Mouse (Mus musculus) lung, postnatal 0 days (tissue): Measurements from ENCODE around the gene Ociad1. TPM values are rescaled to one million over a fixed set of nuclear protein-coding genes. Genes with fewer than 3 reads are reported as not detected.

ENCODE experiments used
- ATAC-seq: fragments of 200-750 bp; cut with Nextera tagmentation; 2 replicates; pipeline ENCODE4 v1.8.0; 2017; ENCODE audit warnings: moderate library complexity
- DNase-seq: peaks from one replicate; pipeline ENCODE4 v3.0.0-alpha.2; 2016; ENCODE audit warnings: low spot score
- H3K27ac ChIP-seq: fragments of 300-500 bp; sonication (generic); 2 replicates; pipeline ENCODE4 v1.5.1; 2014; ENCODE audit warnings: antibody characterized with exemption, mild to moderate bottlenecking, low read length, mixed read lengths
- H3K27me3 ChIP-seq: fragments of 300-500 bp; sonication (generic); replicated peaks from 2 replicates; pipeline ENCODE4 v1.6.1; 2014; ENCODE audit warnings: low read length, mixed read lengths; ENCODE audit not compliant: insufficient read depth
- H3K36me3 ChIP-seq: fragments of 300-500 bp; sonication (generic); 2 replicates; pipeline ENCODE4 v1.6.1; 2014; ENCODE audit warnings: low read length, mixed read lengths; ENCODE audit not compliant: insufficient read depth
- H3K4me1 ChIP-seq: fragments of 300-500 bp; sonication (generic); 2 replicates; pipeline ENCODE4 v1.6.1; 2014; ENCODE audit warnings: antibody characterized with exemption, low read depth, low read length, mixed read lengths; ENCODE audit not compliant: insufficient read depth
- H3K4me2 ChIP-seq: fragments of 300-500 bp; sonication (generic); replicated peaks from 2 replicates; pipeline ENCODE4 v1.6.1; 2014; ENCODE audit warnings: low read depth, mild to moderate bottlenecking, low read length, moderate library complexity, mixed read lengths
- H3K4me3 ChIP-seq: fragments of 300-500 bp; sonication (generic); 2 replicates; pipeline ENCODE4 v1.5.1; 2014; ENCODE audit warnings: low read depth, low read length
- H3K9ac ChIP-seq: fragments of 300-500 bp; sonication (generic); replicated peaks from 2 replicates; pipeline ENCODE4 v1.6.1; 2014; ENCODE audit warnings: low read depth, mild to moderate bottlenecking
- H3K9me3 ChIP-seq: fragments of 300-500 bp; sonication (generic); 2 replicates; pipeline ENCODE4 v1.6.1; 2016; ENCODE audit warnings: low read length, mixed read lengths
- CTCF ChIP-seq: IDR thresholded peaks from 2 replicates; pipeline ENCODE4 v1.5.1; 2016; ENCODE audit warnings: antibody characterized with exemption, mild to moderate bottlenecking
- EP300 ChIP-seq: IDR thresholded peaks from 2 replicates; pipeline ENCODE4 v1.6.1; 2016; ENCODE audit warnings: antibody characterized with exemption, mild to moderate bottlenecking, control low read depth
- WGBS: fragments of 180-500 bp; shearing (Covaris S2); extraction: QIAGEN DNeasy Blood & Tissue Kit; methylation state at CpG from one replicate; pipeline ENCODE4 v1.1.7; 2014; 5-methylcytosine and 5-hydroxymethylcytosine counted together
- polyA plus RNA-seq: library from polyadenylated mRNA; unstranded; fragments of >200 nt; fragmentation: Nextera tagmentation; extraction: Ambion mirVana; gene quantifications from 2 replicates; pipeline ENCODE4 v1.2.1, GENCODE M21; 2015

The Ociad1 gene
- polyA plus RNA-seq, 1 experiment from 2014 or later, result 177 TPM

- Histone ChIP-seq H3K27me3 (no peaks in the 10 kb centered on the region), H3K27ac (no peak overlapping the region), H3K9me3 (no peaks in the 10 kb centered on the region), H3K4me1 (no peaks in the 10 kb centered on the region), H3K4me2 (no peak overlapping the region), H3K36me3 (no peaks in the 10 kb centered on the region), H3K9ac (no peak overlapping the region), H3K4me3 (no peak overlapping the region)
- WGBS, result 73% methylated on average over 5 of the region's 5 CpGs
- DNase-seq (no peak), ATAC-seq (no peak)
- TF ChIP-seq CTCF (no peak), EP300 (no peak)
Measured at GRCm38 (mm10) chr5:73323602-73324001, 31.0 kb downstream of the Ociad1 start.

- H3K4me1 ChIP-seq, result no peaks in the 10 kb centered on the region
- DNase-seq, result no peak
- H3K9ac ChIP-seq, result no peak overlapping the region
- no peaks in the 10 kb centered on the region for H3K9me3 ChIP-seq
- no peak for ATAC-seq
- TF ChIP-seq EP300 (no peak), CTCF (no peak)
- 68% methylated on average over 8 of the region's 8 CpGs for WGBS
- H3K27me3 ChIP-seq, result no peaks in the 10 kb centered on the region
- no peak overlapping the region for H3K4me2 ChIP-seq
- no peak overlapping the region for H3K27ac ChIP-seq
- H3K36me3 ChIP-seq, result no peaks in the 10 kb centered on the region
- H3K4me3 ChIP-seq, result no peak overlapping the region
Measured at GRCm38 (mm10) chr5:73324526-73325170, 32.1 kb downstream of the Ociad1 start.

GRCm38 (mm10) chr5:73331002-73331401 lies 38.4 kb downstream of the Ociad1 start:
- H3K27ac ChIP-seq, result no peak overlapping the region

GRCm38 (mm10) chr5:73336448-73336847 lies 43.9 kb downstream of the Ociad1 start:
- Histone ChIP-seq H3K27me3 (no peaks in the 10 kb centered on the region), H3K27ac (no peak overlapping the region), H3K9ac (no peak overlapping the region), H3K36me3 (no peaks in the 10 kb centered on the region), H3K9me3 (no peaks in the 10 kb centered on the region), H3K4me2 (no peak overlapping the region), H3K4me3 (no peak overlapping the region), H3K4me1 (peaks cover 3% of the 10 kb centered on the region; the same call in 1 of the 2 replicates)
- no peak for TF ChIP-seq CTCF
- no peak for TF ChIP-seq EP300
- ATAC-seq, result peak; percentile 53; the same call in 1 of the 2 replicates
- peak; percentile 59 for DNase-seq
- WGBS, result 31% methylated on average over 5 of the region's 5 CpGs

More at GRCm38 (mm10) chr5:73331002-73331401, 38.4 kb downstream of the Ociad1 start:
- ATAC-seq, result peak; percentile 68
- Histone ChIP-seq H3K9ac (no peak overlapping the region), H3K4me3 (no peak overlapping the region), H3K36me3 (no peaks in the 10 kb centered on the region), H3K4me2 (no peak overlapping the region), H3K27me3 (no peaks in the 10 kb centered on the region), H3K9me3 (no peaks in the 10 kb centered on the region), H3K4me1 (no peaks in the 10 kb centered on the region; the same call in 1 of the 2 replicates)
- peak; percentile 52 for DNase-seq
- TF ChIP-seq EP300, result no peak
- TF ChIP-seq CTCF, result no peak
- WGBS, result 20% methylated on average over 4 of the region's 4 CpGs

- Histone ChIP-seq H3K27ac (no peak overlapping the region), H3K4me2 (peak overlapping the region; percentile 89), H3K9ac (peak overlapping the region; percentile 27; the same call in 1 of the 2 replicates), H3K36me3 (no peaks in the 10 kb centered on the region), H3K4me3 (peak overlapping the region; percentile 54), H3K27me3 (no peaks in the 10 kb centered on the region), H3K9me3 (no peaks in the 10 kb centered on the region), H3K4me1 (peaks cover 3% of the 10 kb centered on the region; the same call in 1 of the 2 replicates)
- peak; percentile 67 for ATAC-seq
- peak; percentile 50 for DNase-seq
- 8% methylated on average over 20 of the region's 41 CpGs for WGBS
- TF ChIP-seq CTCF, result no peak
- TF ChIP-seq EP300, result no peak
Measured at GRCm38 (mm10) chr5:73337961-73338831, 45.6 kb downstream of the Ociad1 start.

GRCm38 (mm10) chr5:73338832-73339163 lies 46.2 kb downstream of the Ociad1 start:
- no peaks in the 10 kb centered on the region for H3K36me3 ChIP-seq
- TF ChIP-seq EP300, result no peak
- no peak for TF ChIP-seq CTCF
- H3K9ac ChIP-seq, result 0 out of 2 replicates have a peak overlapping the region, but pooled peaks have one; percentile 27
- peaks cover 3% of the 10 kb centered on the region; the same call in 1 of the 2 replicates for H3K4me1 ChIP-seq
- no peak overlapping the region for H3K27ac ChIP-seq
- no peak for DNase-seq
- H3K9me3 ChIP-seq, result no peaks in the 10 kb centered on the region
- 55% methylated on average over 14 of the region's 14 CpGs for whole genome bisulfite sequencing
- H3K4me3 ChIP-seq, result peak overlapping the region; percentile 54
- H3K27me3 ChIP-seq, result no peaks in the 10 kb centered on the region
- ATAC-seq, result no peak
- H3K4me2 ChIP-seq, result peak overlapping the region; percentile 89
